Mouse (Mus musculus) ES-Bruce4 (cell line): ENCODE measurements around the gene Gm29776.

Experiments used
- CTCF ChIP-seq: IDR thresholded peaks from one replicate; pipeline ENCODE4 v1.8.1; 2011; ENCODE audit warnings: low read depth, low read length
- POLR2A ChIP-seq: IDR thresholded peaks from one replicate; pipeline ENCODE4 v1.8.1; 2011; ENCODE audit warnings: low read length; ENCODE audit not compliant: insufficient read depth

- no peak for TF ChIP-seq CTCF
- no peak for TF ChIP-seq POLR2A
These were observed 953 bp upstream of the Gm29776 start for GRCm38 (mm10) chr14:54699586-54699985.
